In genomic region chrX:7947108-7947899, GRCm38 (mm10) we compare ENCODE assay signal across 7 mouse cellular contexts. TPM values are rescaled to one million over a fixed set of nuclear protein-coding genes. Genes with fewer than 3 reads are reported as not detected.
DNase-seq lines count a peak whose midpoint lies in the region; ATAC-seq and TF ChIP-seq lines count a peak whose summit lies in the region.

Hdac6 (minus strand) TSS chrX:7947889.

- WGBS in midbrain, embryonic 12.5 days: 27% methylated on average over 35 of the region's 37 CpGs

- no peak within 1 kb of the TSS for H3K27ac ChIP-seq in CH12.LX (ENCODE audit: insufficient read depth, low read depth)
- H3K27ac ChIP-seq in cortical plate, adult 2 months (ENCODE audit: insufficient read depth, low read length): peak within 1 kb of the TSS; percentile 38; the same call in 1 of the 2 replicates
- peak within 1 kb of the TSS; percentile 54 for H3K27ac ChIP-seq in midbrain, embryonic 12.5 days (replicated peaks)

- no peak for TF ChIP-seq CTCF in CH12.LX (conservative IDR thresholded peaks at IDR 0.05 in 1 of 2, IDR thresholded peaks at IDR 0.05 in 1 of 2; ENCODE audit: low read depth in 2 of 2, low read length in 2 of 2)
- no peak for TF ChIP-seq CTCF in cortical plate, adult 2 months (IDR thresholded peaks at IDR 0.05; ENCODE audit: extremely low read depth, insufficient read depth, low read length)

- H3K4me3 ChIP-seq in CH12.LX (replicated peaks in 1 of 3; ENCODE audit: low read depth in 2 of 3, low read length in 2 of 3, poor library complexity in 1 of 3): peak within 1 kb of the TSS; percentile 52 to 64 (median 58)
- peak within 1 kb of the TSS; percentile 48 for H3K4me3 ChIP-seq in cortical plate, adult 2 months (ENCODE audit: insufficient read depth, low read length)
- H3K4me3 ChIP-seq in midbrain, embryonic 12.5 days: peak within 1 kb of the TSS; percentile 49

- peaks cover 4 to 15% of the 10 kb centered on the region in 2 experiments for H3K36me3 ChIP-seq in CH12.LX (replicated peaks in 1 of 2; ENCODE audit: control insufficient read depth in 1 of 2, insufficient read depth in 1 of 2, low read length in 1 of 2)
- H3K36me3 ChIP-seq in midbrain, embryonic 12.5 days: peaks cover 8% of the 10 kb centered on the region; the same call in 1 of the 2 replicates

- TF ChIP-seq EP300 in CH12.LX (IDR thresholded peaks at IDR 0.05; ENCODE audit: low read length): no peak

- peak within 1 kb of the TSS; percentile 79 for H3K9ac ChIP-seq in CH12.LX (ENCODE audit: insufficient read depth, low read depth)
- peak within 1 kb of the TSS; percentile 56 for H3K9ac ChIP-seq in midbrain, embryonic 12.5 days (replicated peaks)

- H3K79me2 ChIP-seq in CH12.LX (replicated peaks; ENCODE audit: control insufficient read depth, extremely low read depth, insufficient read depth, poor library complexity, severe bottlenecking): no peaks in the 10 kb centered on the region

- TF ChIP-seq POLR2A in CH12.LX (IDR thresholded peaks at IDR 0.05; ENCODE audit: low read depth, low read length): peak; percentile 70
- peak; percentile 56; the same call in 1 of the 2 replicates for TF ChIP-seq POLR2A in cortical plate, adult 2 months (IDR thresholded peaks at IDR 0.05; ENCODE audit: extremely low read depth, insufficient read depth, low read length)

- TF ChIP-seq RAD21 in CH12.LX (IDR thresholded peaks at IDR 0.05; ENCODE audit: low read depth, low read length): no peak

- H3K4me2 ChIP-seq in CH12.LX (ENCODE audit: insufficient read depth, low read depth, poor library complexity, severe bottlenecking): peak within 1 kb of the TSS; percentile 75
- H3K4me2 ChIP-seq in midbrain, embryonic 12.5 days (replicated peaks): peak within 1 kb of the TSS; percentile 61

- H3K27me3 ChIP-seq in CH12.LX (replicated peaks): no peaks in the 10 kb centered on the region
- no peaks in the 10 kb centered on the region for H3K27me3 ChIP-seq in midbrain, embryonic 12.5 days

- H3K9me3 ChIP-seq in CH12.LX (replicated peaks; ENCODE audit: low read length): no peaks in the 10 kb centered on the region
- no peaks in the 10 kb centered on the region for H3K9me3 ChIP-seq in midbrain, embryonic 12.5 days

- intact Hi-C loops in heart, postnatal 10 days (cut with DNase I): no loop called here

- in situ Hi-C loops in CH12.LX (cut with MboI; ENCODE audit: low pct_ligation_motif_present, low pct_unique_long_range_greater_than_20kb, low sequenced_read_pairs): no loop called here

- peak; percentile 67 for ATAC-seq in midbrain, embryonic 12.5 days (ENCODE audit: low FRiP score, low read depth)

- peaks cover 0 to 4% of the 10 kb centered on the region in 2 experiments; a peak in 1 of 4 replicates for H3K4me1 ChIP-seq in CH12.LX (ENCODE audit: control insufficient read depth in 1 of 2, insufficient read depth in 2 of 2)
- H3K4me1 ChIP-seq in cortical plate, adult 2 months (ENCODE audit: control insufficient read depth, insufficient read depth, low read length): 0 out of 2 replicates have a peak, but pooled peaks cover 2% of the 10 kb centered on the region
- peaks cover 6% of the 10 kb centered on the region for H3K4me1 ChIP-seq in midbrain, embryonic 12.5 days

- dilution Hi-C loops in CH12.LX (cut with MboI; ENCODE audit: extremely low pct_ligation_motif_present, extremely low pct_unique_long_range_greater_than_20kb, low sequenced_read_pairs): no loop called here

- DNase-seq in B cell, adult 2 months: peak; percentile 1 to 6
- no peak for DNase-seq in CH12.LX (ENCODE audit: extremely low read depth)
- peak in 1 of 2 experiments; percentile 3 for DNase-seq in heart, postnatal 10 days
- peak; percentile 13 to 48 for DNase-seq in kidney, postnatal 36 days
- DNase-seq in c-Kit-positive CD71-positive TER-119-positive erythroid progenitor cells, embryonic 14.5 days (ENCODE audit: low spot score): no peak

TF ChIP-seq in CH12.LX, 34 proteins besides CTCF, POLR2A, EP300 and RAD21:
- 0 out of 2 replicates have a peak, but pooled peaks have one; percentile 30 for TF ChIP-seq NELFE (IDR thresholded peaks at IDR 0.05; ENCODE audit: low read depth, low read length)
- 0 out of 2 replicates have a peak, but pooled peaks have one; percentile 23 for TF ChIP-seq TCF12 (IDR thresholded peaks at IDR 0.05; ENCODE audit: low read depth, low read length)
- no peak for TF ChIP-seq ZKSCAN1 (IDR thresholded peaks at IDR 0.05; ENCODE audit: borderline replicate concordance, low read depth, low read length)
- no peak for TF ChIP-seq MAX (IDR thresholded peaks at IDR 0.05; ENCODE audit: low read length)
- no peak for TF ChIP-seq SMC3 (IDR thresholded peaks at IDR 0.05; ENCODE audit: low read depth, low read length)
- no peak for TF ChIP-seq ZNF384 (IDR thresholded peaks at IDR 0.05; ENCODE audit: low read depth, low read length)
- no peak for TF ChIP-seq USF1 (IDR thresholded peaks at IDR 0.05; ENCODE audit: low read depth, low read length)

RNA-seq across cellular contexts. Expression of gene Hdac6, which starts in this region (rescaled TPM):
- total RNA-seq in CH12.LX (2012; rRNA removed) (16.5 and 19.9 TPM in 2 replicates), CH12.LX (2014; rRNA removed) (13.7 and 15.3 TPM in 2 replicates)
- 18.3 and 19.7 TPM in 2 replicates for polyA plus RNA-seq in CH12.LX (2012; ENCODE audit: insufficient read length, low read depth)
- 70.7 and 78.0 TPM in 2 replicates for polyA plus RNA-seq in cortical plate, adult 2 months (2012; rRNA removed)
- total RNA-seq in heart, postnatal 10 days (2021): 10 to 100 TPM; 21.5 to 23.7 TPM
- polyA plus RNA-seq in midbrain, embryonic 12.5 days (2016; fragmentation: Nextera tagmentation; extraction: Ambion mirVana): 80.1 and 87.9 TPM in 2 replicates

Comparison
In these comparisons a context has a peak if more than half of its experiments do, and no peak if none do; other contexts are left out.
1. DNase-seq: peak in B cell, adult 2 months (2 of 2) and kidney, postnatal 36 days (2 of 2); none in CH12.LX (single experiment) and c-Kit-positive CD71-positive TER-119-positive erythroid progenitor cells, embryonic 14.5 days (single experiment).
2. Peak in every context shown above with its lines, with median percentiles within 50 percentile points of each other: H3K4me3 ChIP-seq.